Mouse (Mus musculus): ENCODE measurements around the gene 5330417C22Rik. TPM values are rescaled to one million over a fixed set of nuclear protein-coding genes. Genes with fewer than 3 reads are reported as not detected.

The 5330417C22Rik gene
- total and polyA plus RNA-seq, 3 experiments: 0.07 to 1.8 TPM; not detected in 1

DNA sequence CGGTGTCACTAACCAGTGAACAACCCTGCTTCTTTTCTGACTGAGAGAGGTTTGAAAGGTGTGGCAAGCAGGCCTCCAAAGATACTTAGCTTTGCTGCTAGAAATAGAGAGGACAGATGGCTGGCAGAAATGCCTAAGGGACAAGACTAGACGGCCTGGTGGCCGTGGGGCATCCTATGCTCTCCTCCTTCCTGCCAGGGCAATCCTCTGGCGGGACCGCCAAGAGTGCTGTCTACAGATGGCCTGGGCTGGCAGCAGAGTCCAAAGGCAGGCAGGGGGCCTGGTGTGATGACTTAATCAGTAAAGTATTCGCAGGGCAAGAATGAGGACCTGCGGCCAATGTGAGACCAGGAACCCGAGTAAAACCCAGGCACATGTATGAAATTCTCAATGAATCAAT, 36.5 kb downstream of the 5330417C22Rik start:
- intact Hi-C loops (cut with DNase I): no loop called here

DNA sequence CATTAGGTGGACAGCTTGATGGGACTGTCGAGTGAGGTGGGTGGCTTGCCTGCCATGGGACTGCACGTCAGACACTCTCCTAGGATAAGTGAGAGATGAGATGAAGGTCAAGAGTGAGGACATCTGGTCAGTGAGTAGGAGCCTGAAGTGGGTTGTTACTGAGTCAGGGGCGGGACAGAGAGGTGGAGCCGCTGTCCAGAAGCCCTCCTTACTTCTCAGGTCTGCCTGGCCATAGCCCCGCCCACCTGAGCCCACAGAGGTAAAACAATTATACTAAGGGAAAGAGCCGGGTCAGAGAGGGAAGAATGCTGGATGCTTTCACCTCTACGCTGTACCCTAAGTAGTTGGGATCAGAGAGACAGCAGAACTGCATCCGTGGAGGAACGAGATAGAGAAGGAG, 38.7 kb downstream of the 5330417C22Rik start:
- Histone ChIP-seq H3K27me3 (ENCODE audit: control insufficient read depth, insufficient read depth, low read length) (no peaks in the 10 kb centered on the region), H3K79me2 (replicated peaks; ENCODE audit: control insufficient read depth, insufficient read depth, low read length) (no peaks in the 10 kb centered on the region), H3K36me3 (ENCODE audit: control insufficient read depth, insufficient read depth, low read length) (no peaks in the 10 kb centered on the region), H3K27ac (no peak overlapping the region), H3K9ac (ENCODE audit: low read depth, low read length) (no peak overlapping the region), H3K4me1 (ENCODE audit: control insufficient read depth, insufficient read depth, low read length) (no peaks in the 10 kb centered on the region), H3K4me3 (no peak overlapping the region)
- WGBS: 47% methylated on average over 9 of the region's 9 CpGs
- intact Hi-C loops (cut with DNase I): no loop called here
- DNase-seq: no peak
- TF ChIP-seq CTCF (IDR thresholded peaks at IDR 0.05) (no peak), EP300 (IDR thresholded peaks at IDR 0.05; ENCODE audit: insufficient read depth, low read depth, low read length) (no peak), POLR2A (IDR thresholded peaks at IDR 0.05; ENCODE audit: insufficient read depth, low read depth, low read length) (no peak)

More for the DNA sequence above, 36.5 kb downstream of the 5330417C22Rik start:
- Histone ChIP-seq H3K9ac (ENCODE audit: low read depth, low read length) (no peak overlapping the region), H3K4me1 (ENCODE audit: control insufficient read depth, insufficient read depth, low read length) (no peaks in the 10 kb centered on the region), H3K4me3 (no peak overlapping the region), H3K27ac (no peak overlapping the region), H3K36me3 (ENCODE audit: control insufficient read depth, insufficient read depth, low read length) (no peaks in the 10 kb centered on the region), H3K27me3 (ENCODE audit: control insufficient read depth, insufficient read depth, low read length) (no peaks in the 10 kb centered on the region), H3K79me2 (replicated peaks; ENCODE audit: control insufficient read depth, insufficient read depth, low read length) (no peaks in the 10 kb centered on the region)
- no peak for DNase-seq
- no peak for TF ChIP-seq CTCF (IDR thresholded peaks at IDR 0.05)
- no peak for TF ChIP-seq EP300 (IDR thresholded peaks at IDR 0.05; ENCODE audit: insufficient read depth, low read depth, low read length)
- no peak for TF ChIP-seq POLR2A (IDR thresholded peaks at IDR 0.05; ENCODE audit: insufficient read depth, low read depth, low read length)
- WGBS: 61% methylated on average over 8 of the region's 8 CpGs

DNA sequence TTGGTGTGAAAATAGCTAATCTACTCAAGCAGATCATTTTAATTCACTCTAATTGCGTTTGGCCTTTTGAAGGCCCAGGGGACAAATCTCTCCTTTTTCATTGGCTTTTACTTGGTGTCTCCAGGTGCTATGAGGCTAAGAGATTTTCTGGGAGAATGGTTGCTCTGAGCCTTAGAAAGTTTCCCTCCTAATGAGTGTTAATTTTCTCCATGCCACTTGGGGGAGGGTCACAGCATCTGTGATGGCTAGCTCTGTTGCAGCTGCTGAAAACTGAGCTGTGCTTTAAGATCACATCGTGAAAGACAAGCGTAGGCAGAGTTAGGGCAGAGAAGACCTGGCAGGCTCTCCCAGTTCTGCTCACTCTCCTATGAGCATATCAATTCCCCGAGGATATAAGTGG, 40.9 kb downstream of the 5330417C22Rik start:
- 40% methylated on average over 4 of the region's 4 CpGs for WGBS
- intact Hi-C loops (cut with DNase I): no loop called here

DNA sequence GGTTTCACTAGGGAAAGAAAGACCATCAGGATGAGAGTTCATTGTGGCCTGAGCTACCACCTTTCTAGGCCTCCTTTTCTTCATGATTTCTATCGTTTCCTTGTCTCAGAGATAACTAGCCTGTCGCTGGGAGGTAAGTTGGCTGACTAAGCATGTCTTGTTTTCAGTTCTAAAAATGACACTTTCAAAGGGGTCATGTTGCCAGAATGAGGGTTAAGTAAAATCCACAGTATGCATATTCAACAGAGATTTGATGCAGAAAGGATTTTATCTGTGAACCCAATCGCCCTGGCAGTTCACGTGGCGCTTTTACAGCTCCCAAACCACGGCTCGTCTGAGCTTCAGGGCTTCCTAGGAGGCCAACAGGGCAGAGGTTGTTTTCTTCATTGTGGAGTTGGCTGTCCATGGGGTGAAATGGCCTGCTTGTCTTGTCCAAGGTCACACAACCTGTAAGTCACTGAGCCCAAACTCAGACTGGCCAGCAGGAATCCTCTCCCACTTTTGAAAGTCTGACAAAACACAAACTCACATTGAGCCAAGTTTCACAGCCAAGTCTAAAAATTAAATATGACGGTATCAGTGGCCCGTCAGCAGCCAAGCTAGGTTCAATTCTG, 41.4 kb downstream of the 5330417C22Rik start:
- intact Hi-C loops (cut with DNase I): no loop called here
- DNase-seq: no peak
- no peak for TF ChIP-seq EP300 (IDR thresholded peaks at IDR 0.05; ENCODE audit: insufficient read depth, low read depth, low read length)
- no peak for TF ChIP-seq CTCF (IDR thresholded peaks at IDR 0.05)
- TF ChIP-seq POLR2A (IDR thresholded peaks at IDR 0.05; ENCODE audit: insufficient read depth, low read depth, low read length): no peak
- Histone ChIP-seq H3K4me1 (ENCODE audit: control insufficient read depth, insufficient read depth, low read length) (no peaks in the 10 kb centered on the region), H3K79me2 (replicated peaks; ENCODE audit: control insufficient read depth, insufficient read depth, low read length) (no peaks in the 10 kb centered on the region), H3K9ac (ENCODE audit: low read depth, low read length) (no peak overlapping the region), H3K27ac (no peak overlapping the region), H3K27me3 (ENCODE audit: control insufficient read depth, insufficient read depth, low read length) (no peaks in the 10 kb centered on the region), H3K36me3 (ENCODE audit: control insufficient read depth, insufficient read depth, low read length) (no peaks in the 10 kb centered on the region), H3K4me3 (no peak overlapping the region)
- WGBS: 67% methylated on average over 9 of the region's 9 CpGs

More for the DNA sequence above, 40.9 kb downstream of the 5330417C22Rik start:
- Histone ChIP-seq H3K4me1 (ENCODE audit: control insufficient read depth, insufficient read depth, low read length) (no peaks in the 10 kb centered on the region), H3K9ac (ENCODE audit: low read depth, low read length) (no peak overlapping the region), H3K36me3 (ENCODE audit: control insufficient read depth, insufficient read depth, low read length) (no peaks in the 10 kb centered on the region), H3K27me3 (ENCODE audit: control insufficient read depth, insufficient read depth, low read length) (no peaks in the 10 kb centered on the region), H3K79me2 (replicated peaks; ENCODE audit: control insufficient read depth, insufficient read depth, low read length) (no peaks in the 10 kb centered on the region), H3K27ac (no peak overlapping the region), H3K4me3 (no peak overlapping the region)
- DNase-seq: no peak
- TF ChIP-seq EP300 (IDR thresholded peaks at IDR 0.05; ENCODE audit: insufficient read depth, low read depth, low read length) (no peak), CTCF (IDR thresholded peaks at IDR 0.05) (no peak), POLR2A (IDR thresholded peaks at IDR 0.05; ENCODE audit: insufficient read depth, low read depth, low read length) (no peak)

DNA sequence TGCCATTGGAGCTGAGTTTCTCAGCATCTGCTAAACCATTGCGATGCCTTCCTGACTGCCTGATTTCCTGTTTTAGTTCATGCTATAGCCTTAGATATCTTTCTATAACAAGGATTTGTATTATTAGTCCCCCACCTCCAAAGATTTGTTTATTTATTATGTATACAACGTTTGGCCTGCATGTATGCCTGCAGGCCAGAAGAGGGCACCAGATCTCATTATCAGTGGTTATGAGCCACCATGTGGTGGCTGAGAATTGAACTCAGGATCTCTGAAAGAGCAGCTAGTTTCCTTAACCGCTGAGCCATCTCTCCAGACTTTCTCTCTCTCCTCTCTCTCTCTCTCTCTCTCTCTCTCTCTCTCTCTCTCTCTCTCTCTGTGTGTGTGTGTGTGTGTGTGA, 46.4 kb downstream of the 5330417C22Rik start:
- no peaks in the 10 kb centered on the region for H3K27me3 ChIP-seq (ENCODE audit: control insufficient read depth, insufficient read depth, low read length)
- H3K9ac ChIP-seq (ENCODE audit: low read depth, low read length): no peak overlapping the region
- H3K36me3 ChIP-seq (ENCODE audit: control insufficient read depth, insufficient read depth, low read length): no peaks in the 10 kb centered on the region
- no peaks in the 10 kb centered on the region for H3K79me2 ChIP-seq (replicated peaks; ENCODE audit: control insufficient read depth, insufficient read depth, low read length)
- 29% methylated on average over 3 of the region's 3 CpGs for WGBS
- H3K27ac ChIP-seq: no peak overlapping the region
- DNase-seq: no peak
- no peaks in the 10 kb centered on the region for H3K4me1 ChIP-seq (ENCODE audit: control insufficient read depth, insufficient read depth, low read length)
- intact Hi-C loops (cut with DNase I): no loop called here
- TF ChIP-seq EP300 (IDR thresholded peaks at IDR 0.05; ENCODE audit: insufficient read depth, low read depth, low read length) (no peak), CTCF (IDR thresholded peaks at IDR 0.05) (peak; percentile 60)
- H3K4me3 ChIP-seq: no peak overlapping the region

DNA sequence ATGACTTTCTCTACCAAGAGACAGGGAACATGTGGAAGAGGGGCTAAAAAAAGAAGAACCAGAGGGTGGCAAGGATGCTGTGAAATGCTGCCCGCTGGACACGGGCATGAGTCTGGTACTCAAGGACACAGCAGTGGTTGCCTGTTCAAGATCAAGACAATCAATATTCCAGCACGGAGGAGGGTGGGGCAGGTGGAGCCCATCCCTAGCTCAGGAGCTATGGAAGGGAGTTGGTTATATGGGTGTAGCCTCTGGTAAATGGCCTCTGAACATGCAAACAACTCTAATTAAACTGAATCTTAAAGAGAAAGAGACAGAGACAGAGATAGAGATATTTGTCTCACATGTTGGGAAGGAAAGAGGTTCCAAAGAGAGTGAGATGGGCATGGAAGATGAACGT, 51.6 kb downstream of the 5330417C22Rik start:
- H3K79me2 ChIP-seq (replicated peaks; ENCODE audit: control insufficient read depth, insufficient read depth, low read length): no peaks in the 10 kb centered on the region
- TF ChIP-seq EP300 (IDR thresholded peaks at IDR 0.05; ENCODE audit: insufficient read depth, low read depth, low read length) (no peak), POLR2A (IDR thresholded peaks at IDR 0.05; ENCODE audit: insufficient read depth, low read depth, low read length) (no peak), CTCF (IDR thresholded peaks at IDR 0.05) (no peak)
- WGBS: 90% methylated on average over 4 of the region's 4 CpGs
- intact Hi-C loops (cut with DNase I): no loop called here
- H3K27ac ChIP-seq: no peak overlapping the region
- H3K4me1 ChIP-seq (ENCODE audit: control insufficient read depth, insufficient read depth, low read length): no peaks in the 10 kb centered on the region
- no peak overlapping the region for H3K4me3 ChIP-seq
- no peak overlapping the region for H3K9ac ChIP-seq (ENCODE audit: low read depth, low read length)
- H3K27me3 ChIP-seq (ENCODE audit: control insufficient read depth, insufficient read depth, low read length): no peaks in the 10 kb centered on the region
- no peak for DNase-seq
- no peaks in the 10 kb centered on the region for H3K36me3 ChIP-seq (ENCODE audit: control insufficient read depth, insufficient read depth, low read length)
